Mouse (Mus musculus) neural tube, embryonic 13.5 days (tissue): ENCODE results near the gene Cabin1. TPM values are rescaled to one million over a fixed set of nuclear protein-coding genes. Genes with fewer than 3 reads are reported as not detected.
A peak's percentile ranks its signal among the peaks of the same experiment; 100 is the strongest.
"Not testable (repeated sequence)": the region's sequence is repeated elsewhere in the genome, so short reads cannot be mapped to it uniquely, and the experiment has no call there.

Source experiments
- ATAC-seq: fragments of 200-750 bp; cut with Nextera tagmentation; 2 replicates; pipeline ENCODE4 v1.8.0; 2017; ENCODE audit warnings: low read depth, mild to moderate bottlenecking, moderate TSS enrichment, moderate library complexity
- H3K27ac ChIP-seq: fragments of 300-500 bp; sonication (generic); replicated peaks from 2 replicates; pipeline ENCODE4 v1.5.1; 2015; ENCODE audit warnings: moderate library complexity, mild to moderate bottlenecking, inconsistent platforms
- H3K27me3 ChIP-seq: fragments of 300-500 bp; sonication (generic); 2 replicates; pipeline ENCODE4 v1.6.1; 2015; ENCODE audit warnings: mild to moderate bottlenecking, inconsistent platforms
- H3K36me3 ChIP-seq: fragments of 300-500 bp; sonication (generic); 2 replicates; pipeline ENCODE4 v1.6.1; 2015; ENCODE audit warnings: mild to moderate bottlenecking, inconsistent platforms
- H3K4me1 ChIP-seq: fragments of 300-500 bp; sonication (generic); replicated peaks from 2 replicates; pipeline ENCODE4 v1.6.1; 2015; ENCODE audit warnings: inconsistent platforms
- H3K4me2 ChIP-seq: fragments of 300-500 bp; sonication (generic); 2 replicates; pipeline ENCODE4 v1.6.1; 2015; ENCODE audit warnings: inconsistent platforms, mild to moderate bottlenecking, moderate library complexity
- H3K4me3 ChIP-seq: fragments of 300-500 bp; sonication (generic); 2 replicates; pipeline ENCODE4 v1.5.1; 2015; ENCODE audit warnings: mild to moderate bottlenecking, inconsistent platforms
- H3K9ac ChIP-seq: fragments of 300-500 bp; sonication (generic); 2 replicates; pipeline ENCODE4 v1.6.1; 2015; ENCODE audit warnings: moderate library complexity, mild to moderate bottlenecking, inconsistent platforms
- H3K9me3 ChIP-seq: fragments of 300-500 bp; sonication (generic); 2 replicates; pipeline ENCODE4 v1.6.1; 2016; ENCODE audit warnings: inconsistent platforms
- WGBS: fragments of 180-500 bp; shearing (Covaris S2); methylation state at CpG from one replicate; pipeline ENCODE4 v1.1.7; 2015; 5-methylcytosine and 5-hydroxymethylcytosine counted together
- polyA plus RNA-seq: library from polyadenylated mRNA; unstranded; fragments of >200 nt; fragmentation: Nextera tagmentation; extraction: Ambion mirVana; gene quantifications from 2 replicates; pipeline ENCODE4 v1.2.1, GENCODE M21; 2015

Cabin1 gene
- polyA plus RNA-seq, 1 experiment from 2014 or later, result 31.9 TPM

GRCm38 (mm10) chr10:75780769-75781578 is 16.8 kb upstream of the Cabin1 start, which contains the start of the genes Gm20441 and Gstt3:
TSS of gene Gm20441 (minus strand) at chr10:75780954.
TSS of gene Gstt3 (minus strand) at chr10:75781414.
- Histone ChIP-seq H3K36me3 (no peaks in the 10 kb centered on the region), H3K4me2 (peak within 1 kb of the TSS; percentile 71), H3K27me3 (peaks cover 56% of the 10 kb centered on the region), H3K4me1 (peaks cover 10% of the 10 kb centered on the region), H3K9ac (peak within 1 kb of the TSS; percentile 67), H3K9me3 (no peaks in the 10 kb centered on the region), H3K27ac (no peak within 1 kb of the TSS), H3K4me3 (peak within 1 kb of the TSS; percentile 38)
- no peak for ATAC-seq
- 1% methylated on average over 28 of the region's 28 CpGs for WGBS

- H3K36me3 ChIP-seq, result no peaks in the 10 kb centered on the region
- H3K9ac ChIP-seq, result no peak overlapping the region
- no peak overlapping the region for H3K27ac ChIP-seq
- no peaks in the 10 kb centered on the region for H3K9me3 ChIP-seq
- peaks cover 10% of the 10 kb centered on the region for H3K4me1 ChIP-seq
- H3K4me2 ChIP-seq, result no peak overlapping the region
- peaks cover 60% of the 10 kb centered on the region for H3K27me3 ChIP-seq
- 38% methylated on average over 15 of the region's 15 CpGs for WGBS
- no peak for ATAC-seq
- H3K4me3 ChIP-seq, result no peak overlapping the region
Observed at GRCm38 (mm10) chr10:75779206-75780174, 15.3 kb upstream of the Cabin1 start.

GRCm38 (mm10) chr10:75777885-75778284 is 13.7 kb upstream of the Cabin1 start:
- Histone ChIP-seq H3K4me2 (no peak overlapping the region), H3K4me1 (peaks cover 14% of the 10 kb centered on the region), H3K9me3 (no peaks in the 10 kb centered on the region), H3K27me3 (peaks cover 60% of the 10 kb centered on the region), H3K36me3 (no peaks in the 10 kb centered on the region), H3K27ac (no peak overlapping the region), H3K4me3 (no peak overlapping the region), H3K9ac (no peak overlapping the region)
- 80% methylated on average over 2 of the region's 2 CpGs for WGBS
- ATAC-seq, result no peak

GRCm38 (mm10) chr10:75776562-75776961 is 12.4 kb upstream of the Cabin1 start:
- Histone ChIP-seq H3K27me3 (peaks cover 46% of the 10 kb centered on the region), H3K9ac (no peak overlapping the region), H3K27ac (no peak overlapping the region), H3K4me2 (no peak overlapping the region), H3K4me1 (peaks cover 24% of the 10 kb centered on the region), H3K9me3 (no peaks in the 10 kb centered on the region), H3K4me3 (no peak overlapping the region), H3K36me3 (no peaks in the 10 kb centered on the region)
- whole genome bisulfite sequencing, result 90% methylated on average over 6 of the region's 6 CpGs
- no peak for ATAC-seq

- H3K9me3 ChIP-seq, result no peaks in the 10 kb centered on the region
- no peak overlapping the region for H3K4me2 ChIP-seq
- whole genome bisulfite sequencing, result 94% methylated on average over 9 of the region's 9 CpGs
- H3K36me3 ChIP-seq, result no peaks in the 10 kb centered on the region
- H3K27ac ChIP-seq, result no peak overlapping the region
- H3K4me3 ChIP-seq, result no peak overlapping the region
- peaks cover 27% of the 10 kb centered on the region for H3K27me3 ChIP-seq
- no peak for ATAC-seq
- H3K9ac ChIP-seq, result no peak overlapping the region
- H3K4me1 ChIP-seq, result peaks cover 15% of the 10 kb centered on the region
Observed at GRCm38 (mm10) chr10:75774587-75774986, 10.4 kb upstream of the Cabin1 start.

- 0 out of 2 replicates have a peak overlapping the region, but pooled peaks have one; percentile 96 for H3K4me2 ChIP-seq
- H3K27me3 ChIP-seq, result peaks cover 22% of the 10 kb centered on the region
- H3K9me3 ChIP-seq, result no peaks in the 10 kb centered on the region
- H3K27ac ChIP-seq, result no peak overlapping the region
- H3K4me1 ChIP-seq, result peaks cover 15% of the 10 kb centered on the region
- no peak overlapping the region for H3K9ac ChIP-seq
- no peak overlapping the region for H3K4me3 ChIP-seq
- no peaks in the 10 kb centered on the region for H3K36me3 ChIP-seq
- WGBS, result 91% methylated on average over 5 of the region's 5 CpGs
- no peak for ATAC-seq
Observed at GRCm38 (mm10) chr10:75774102-75774501, 10.0 kb upstream of the Cabin1 start.

- ATAC-seq, result peak; percentile 97
- WGBS, result under 1% methylated on average over 46 of the region's 47 CpGs
- H3K27me3 ChIP-seq, result peaks cover 14% of the 10 kb centered on the region; the same call in 1 of the 2 replicates
- H3K9me3 ChIP-seq, result no peaks in the 10 kb centered on the region
- H3K4me3 ChIP-seq, result peak within 1 kb of the TSS; percentile 51
- H3K4me2 ChIP-seq, result peak within 1 kb of the TSS; percentile 96
- H3K36me3 ChIP-seq, result no peaks in the 10 kb centered on the region
- peaks cover 15% of the 10 kb centered on the region for H3K4me1 ChIP-seq
- no peak within 1 kb of the TSS for H3K27ac ChIP-seq
- H3K9ac ChIP-seq, result peak within 1 kb of the TSS; percentile 72
Observed at GRCm38 (mm10) chr10:75772795-75773664, 8.9 kb upstream of the Cabin1 start, which contains the start of gene Ddt. TSS of gene Ddt (minus strand) at chr10:75773414.

- not testable (repeated sequence) for ATAC-seq, H3K9ac ChIP-seq, H3K36me3 ChIP-seq, H3K4me3 ChIP-seq, H3K27ac ChIP-seq, H3K4me2 ChIP-seq, H3K9me3 ChIP-seq, H3K27me3 ChIP-seq
- WGBS, result 45% methylated on average over 5 of the region's 5 CpGs
- H3K4me1 ChIP-seq, result peaks cover 20% of the 10 kb centered on the region
Observed at GRCm38 (mm10) chr10:75767756-75768155, 3.6 kb upstream of the Cabin1 start.

- WGBS, result 88% methylated on average over 6 of the region's 6 CpGs
- no peaks in the 10 kb centered on the region for H3K27me3 ChIP-seq
- no peaks in the 10 kb centered on the region for H3K9me3 ChIP-seq
- H3K9ac ChIP-seq, result no peak overlapping the region
- H3K36me3 ChIP-seq, result no peaks in the 10 kb centered on the region
- H3K4me2 ChIP-seq, result no peak overlapping the region
- no peak for ATAC-seq
- no peak overlapping the region for H3K4me3 ChIP-seq
- peaks cover 18% of the 10 kb centered on the region for H3K4me1 ChIP-seq
- no peak overlapping the region for H3K27ac ChIP-seq
Observed at GRCm38 (mm10) chr10:75766856-75767255, 2.7 kb upstream of the Cabin1 start.

GRCm38 (mm10) chr10:75764519-75765473 is 655 bp upstream of the Cabin1 start:
- peak; percentile 58 for ATAC-seq
- Histone ChIP-seq H3K27me3 (no peaks in the 10 kb centered on the region), H3K9me3 (no peaks in the 10 kb centered on the region), H3K4me3 (peak overlapping the region; percentile 87), H3K4me2 (peak overlapping the region; percentile 88), H3K9ac (peak overlapping the region; percentile 87), H3K4me1 (peaks cover 22% of the 10 kb centered on the region), H3K36me3 (peaks cover 8% of the 10 kb centered on the region; the same call in 1 of the 2 replicates), H3K27ac (peak overlapping the region; percentile 67)
- WGBS, result 1% methylated on average over 27 of the region's 27 CpGs
